26 mouse cellular contexts compared by ENCODE assay signal in genomic region chr5:122228772-122229171, GRCm38 (mm10). TPM values are rescaled to one million over a fixed set of nuclear protein-coding genes. Genes with fewer than 3 reads are reported as not detected.
DNase-seq lines count a peak whose midpoint lies in the region; ATAC-seq and TF ChIP-seq lines count a peak whose summit lies in the region.
"Had no signal": no experiment of that assay in that cellular context is flagged by ENCODE, and none has a peak within 500 bp of the region (broad histone marks: within the 10 kb centered on the region; RNA-seq: fewer than 3 reads in every experiment).

No protein-coding gene starts in this region.

- no peak for ATAC-seq in kidney, embryonic 16.5 days (ENCODE audit: low FRiP score, low TSS enrichment)
- ATAC-seq in limb, embryonic 14.5 days (ENCODE audit: low FRiP score, low read depth): no peak
- ATAC-seq: forebrain, embryonic 14.5 days; intestine, postnatal 0 days; midbrain, embryonic 16.5 days had no signal

- 42% methylated on average over 3 of the region's 4 CpGs for WGBS in kidney, adult 2 months
- 58% methylated on average over 3 of the region's 4 CpGs for WGBS in kidney, embryonic 16.5 days
- WGBS in limb, embryonic 14.5 days: 66% methylated on average over 3 of the region's 4 CpGs
- 79% methylated on average over 4 of the region's 4 CpGs for whole genome bisulfite sequencing in limb, embryonic 10.5 days

- no peak overlapping the region for H3K27ac ChIP-seq in kidney, adult 2 months (ENCODE audit: insufficient read depth, low read depth, low read length)
- no peak overlapping the region for H3K27ac ChIP-seq in kidney, embryonic 16.5 days (ENCODE audit: low read length)
- no peak overlapping the region for H3K27ac ChIP-seq in limb, embryonic 14.5 days (replicated peaks; ENCODE audit: low read depth, low read length)
- H3K27ac ChIP-seq in limb, embryonic 10.5 days: no peak overlapping the region
- H3K27ac ChIP-seq: heart, embryonic 10.5 days; heart, embryonic 15.5 days; hindbrain, embryonic 13.5 days; liver, embryonic 14.5 days had no signal

- peak; percentile 22 for DNase-seq in kidney, adult 2 months
- peak; percentile 4 for DNase-seq in limb, embryonic 14.5 days (ENCODE audit: low spot score)
- no peak for DNase-seq in limb, embryonic 10.5 days (ENCODE audit: low spot score)
- DNase-seq in ovary, adult 18-20 months (ENCODE audit: low spot score): peak; percentile 62
- no peak for DNase-seq in ovary, postnatal 36 days (ENCODE audit: low spot score)
- DNase-seq: adrenal gland, adult 2 months; cerebellum, adult 11-12 months; cerebellum, adult 9-11 months; embryo, embryonic 11 days; gastrocnemius, postnatal 14 days; heart, postnatal 36 days; layer of hippocampus, postnatal 36 days; left cerebral cortex, postnatal 4 days; liver; right cerebral cortex, postnatal 4 days; thymus, adult 18-20 months; thymus, postnatal 25 days had no signal

- H3K9ac ChIP-seq in kidney, embryonic 16.5 days (replicated peaks; ENCODE audit: low read length): no peak overlapping the region
- no peak overlapping the region for H3K9ac ChIP-seq in limb, embryonic 14.5 days (ENCODE audit: low read depth, low read length, severe bottlenecking)
- H3K9ac ChIP-seq: embryonic facial prominence, embryonic 12.5 days; heart, embryonic 15.5 days; hindbrain, embryonic 13.5 days; liver, embryonic 14.5 days had no signal

- H3K4me1 ChIP-seq in kidney, adult 2 months (ENCODE audit: control insufficient read depth, insufficient read depth, low read length): no peaks in the 10 kb centered on the region
- peaks cover 3% of the 10 kb centered on the region; the same call in 1 of the 2 replicates for H3K4me1 ChIP-seq in kidney, embryonic 16.5 days (ENCODE audit: insufficient read depth, low read length)
- H3K4me1 ChIP-seq in limb, embryonic 14.5 days (ENCODE audit: control insufficient read depth, insufficient read depth, low read length): 0 out of 2 replicates have a peak, but pooled peaks cover 4% of the 10 kb centered on the region
- peaks cover 25% of the 10 kb centered on the region for H3K4me1 ChIP-seq in limb, embryonic 10.5 days

- no peak for TF ChIP-seq POLR2A in kidney, adult 2 months (IDR thresholded peaks at IDR 0.05; ENCODE audit: low read depth, low read length)
- no peak for TF ChIP-seq POLR2A in limb, embryonic 14.5 days (IDR thresholded peaks at IDR 0.05; ENCODE audit: borderline replicate concordance, extremely low read depth, insufficient read depth, insufficient read length)

- TF ChIP-seq CTCF in kidney, adult 2 months (conservative IDR thresholded peaks at IDR 0.05; ENCODE audit: insufficient read depth, insufficient read length, low read depth, low read length): no peak

- no peak overlapping the region for H3K4me2 ChIP-seq in kidney, embryonic 16.5 days (replicated peaks; ENCODE audit: low read depth, low read length)
- no peak overlapping the region for H3K4me2 ChIP-seq in limb, embryonic 14.5 days (replicated peaks; ENCODE audit: low read depth, low read length, severe bottlenecking)
- H3K4me2 ChIP-seq: embryonic facial prominence, embryonic 12.5 days; heart, embryonic 15.5 days; hindbrain, embryonic 13.5 days had no signal

- H3K9me3 ChIP-seq in kidney, embryonic 16.5 days (ENCODE audit: low read length): peaks cover 7% of the 10 kb centered on the region; the same call in 1 of the 2 replicates
- H3K9me3 ChIP-seq in limb, embryonic 14.5 days (ENCODE audit: control insufficient read depth, low read length): peaks cover 3% of the 10 kb centered on the region; the same call in 1 of the 2 replicates
- H3K9me3 ChIP-seq in limb, embryonic 10.5 days (replicated peaks): no peaks in the 10 kb centered on the region
- H3K9me3 ChIP-seq: embryonic facial prominence, embryonic 12.5 days had no signal

- H3K36me3 ChIP-seq in kidney, adult 2 months (ENCODE audit: control insufficient read depth, insufficient read depth, low read length): no peaks in the 10 kb centered on the region
- H3K36me3 ChIP-seq in kidney, embryonic 16.5 days (ENCODE audit: insufficient read depth, low read length): peaks cover 7% of the 10 kb centered on the region
- H3K36me3 ChIP-seq in limb, embryonic 14.5 days (ENCODE audit: control insufficient read depth, insufficient read depth, low read length): no peaks in the 10 kb centered on the region
- H3K36me3 ChIP-seq in limb, embryonic 10.5 days: peaks cover 16% of the 10 kb centered on the region
- H3K36me3 ChIP-seq: heart, embryonic 15.5 days; hindbrain, embryonic 13.5 days had no signal

- no peaks in the 10 kb centered on the region for H3K27me3 ChIP-seq in kidney, adult 2 months (replicated peaks; ENCODE audit: control insufficient read depth, insufficient read depth, low read length)
- H3K27me3 ChIP-seq in kidney, embryonic 16.5 days (ENCODE audit: insufficient read depth, low read length): no peaks in the 10 kb centered on the region
- H3K27me3 ChIP-seq in limb, embryonic 14.5 days (ENCODE audit: control insufficient read depth, insufficient read depth, low read length): no peaks in the 10 kb centered on the region
- H3K27me3 ChIP-seq in limb, embryonic 10.5 days (ENCODE audit: low read depth, poor library complexity, severe bottlenecking): no peaks in the 10 kb centered on the region
- H3K27me3 ChIP-seq: embryonic facial prominence, embryonic 12.5 days; heart, embryonic 15.5 days; hindbrain, embryonic 13.5 days had no signal

- H3K4me3 ChIP-seq in kidney, adult 2 months (ENCODE audit: insufficient read depth, low read depth, low read length): no peak overlapping the region
- no peak overlapping the region for H3K4me3 ChIP-seq in kidney, embryonic 16.5 days (ENCODE audit: low read length)
- no peak overlapping the region for H3K4me3 ChIP-seq in limb, embryonic 14.5 days (replicated peaks; ENCODE audit: low read length)
- H3K4me3 ChIP-seq in limb, embryonic 10.5 days: no peak overlapping the region
- H3K4me3 ChIP-seq: embryonic facial prominence, embryonic 12.5 days; heart, embryonic 10.5 days; heart, embryonic 15.5 days; hindbrain, embryonic 13.5 days had no signal

RNA-seq across cellular contexts. Expression of gene Hvcn1, which starts 22.2 kb away (rescaled TPM):
- 6.4 and 13.1 TPM in 2 replicates for polyA plus RNA-seq in kidney, adult 2 months (2012; rRNA removed)
- polyA plus RNA-seq in kidney, embryonic 16.5 days (2015; fragmentation: Nextera tagmentation; extraction: Ambion mirVana): 14.5 and 14.6 TPM in 2 replicates
- 9.6 and 10.4 TPM in 2 replicates for polyA plus RNA-seq in limb, embryonic 14.5 days (2012; rRNA removed)
- polyA plus RNA-seq in limb, embryonic 14.5 days (2014; fragmentation: Nextera tagmentation; extraction: Ambion mirVana): 8.6 and 8.9 TPM in 2 replicates
- polyA plus RNA-seq in limb, embryonic 10.5 days (2016; fragmentation: Nextera tagmentation; extraction: Ambion mirVana): 9.6 and 11.8 TPM in 2 replicates

RNA-seq across cellular contexts. Expression of gene Tctn1, which starts 35.5 kb away (rescaled TPM):
- 18.2 and 23.2 TPM in 2 replicates for polyA plus RNA-seq in kidney, adult 2 months (2012; rRNA removed)
- 7.9 and 8.0 TPM in 2 replicates for polyA plus RNA-seq in kidney, embryonic 16.5 days (2015; fragmentation: Nextera tagmentation; extraction: Ambion mirVana)
- 28.3 and 38.3 TPM in 2 replicates for polyA plus RNA-seq in limb, embryonic 14.5 days (2012; rRNA removed)
- 5.5 TPM in 2 replicates for polyA plus RNA-seq in limb, embryonic 14.5 days (2014; fragmentation: Nextera tagmentation; extraction: Ambion mirVana)
- 4.4 and 4.9 TPM in 2 replicates for polyA plus RNA-seq in limb, embryonic 10.5 days (2016; fragmentation: Nextera tagmentation; extraction: Ambion mirVana)

RNA-seq across cellular contexts. Expression of gene Pptc7, which starts 55.4 kb away (rescaled TPM):
- polyA plus RNA-seq in kidney, adult 2 months (2012; rRNA removed): 28.8 and 31.7 TPM in 2 replicates
- polyA plus RNA-seq in kidney, embryonic 16.5 days (2015; fragmentation: Nextera tagmentation; extraction: Ambion mirVana): 8.6 TPM in 2 replicates
- polyA plus RNA-seq in limb, embryonic 14.5 days (2012; rRNA removed): 11.5 and 13.7 TPM in 2 replicates
- 7.6 and 8.9 TPM in 2 replicates for polyA plus RNA-seq in limb, embryonic 14.5 days (2014; fragmentation: Nextera tagmentation; extraction: Ambion mirVana)
- 8.2 and 9.7 TPM in 2 replicates for polyA plus RNA-seq in limb, embryonic 10.5 days (2016; fragmentation: Nextera tagmentation; extraction: Ambion mirVana)

Comparison
In these comparisons a context has a peak if more than half of its experiments do, and no peak if none do; other contexts are left out.
1. DNase-seq: peak in kidney, adult 2 months (single experiment), limb, embryonic 14.5 days (single experiment) and ovary, adult 18-20 months (single experiment); none in limb, embryonic 10.5 days (single experiment) and ovary, postnatal 36 days (single experiment).